Mouse (Mus musculus): Measurements from ENCODE around the gene Gvin1. TPM values are rescaled to one million over a fixed set of nuclear protein-coding genes. Genes with fewer than 3 reads are reported as not detected.
"Not testable (repeated sequence)": the region's sequence is repeated elsewhere in the genome, so short reads cannot be mapped to it uniquely, and the experiment has no call there.

Gene Gvin1
- polyA plus RNA-seq, 1 experiment from 2014 or later: 1.1 TPM

- not testable (repeated sequence) for H3K4me1 ChIP-seq (replicated peaks; ENCODE audit: insufficient read depth, low read length); H3K36me3 ChIP-seq (ENCODE audit: insufficient read depth, low read length); ATAC-seq (replicated peaks; ENCODE audit: low FRiP score, low read depth); H3K27ac ChIP-seq; H3K9ac ChIP-seq (ENCODE audit: low read depth, low read length); DNase-seq (ENCODE audit: low spot score); H3K4me2 ChIP-seq (ENCODE audit: low read length); H3K4me3 ChIP-seq (replicated peaks; ENCODE audit: low read depth, low read length); H3K9me3 ChIP-seq (replicated peaks; ENCODE audit: low read length); H3K27me3 ChIP-seq (ENCODE audit: insufficient read depth, low read length)
- WGBS: no CpG with 5 or more reads among the region's 2 CpGs
Measured at GRCm38 (mm10) chr7:106117090-106117948, 97.8 kb downstream of the Gvin1 start.

All from kidney, postnatal 0 days (tissue).